Mouse (Mus musculus) liver, postnatal 0 days (tissue): ENCODE data around the gene Tex19.1. TPM values are rescaled to one million over a fixed set of nuclear protein-coding genes. Genes with fewer than 3 reads are reported as not detected.
"Not testable (repeated sequence)": the region's sequence is repeated elsewhere in the genome, so short reads cannot be mapped to it uniquely, and the experiment has no call there.

Source experiments
- ATAC-seq: fragments of 200-750 bp; cut with Nextera tagmentation; 2 replicates; pipeline ENCODE4 v1.8.0; 2017; ENCODE audit warnings: mild to moderate bottlenecking, moderate library complexity
- DNase-seq: peaks from one replicate; pipeline ENCODE4 v3.0.0-alpha.2; 2016
- H3K27ac ChIP-seq: fragments of 300-500 bp; sonication (generic); 2 replicates; pipeline ENCODE4 v1.5.1; 2014; ENCODE audit warnings: antibody characterized with exemption, moderate library complexity, mild to moderate bottlenecking, low read depth
- H3K27me3 ChIP-seq: fragments of 300-500 bp; sonication (generic); 2 replicates; pipeline ENCODE4 v1.6.1; 2014; ENCODE audit warnings: low read length, control low read depth, mixed read lengths; ENCODE audit not compliant: insufficient read depth
- H3K36me3 ChIP-seq: fragments of 300-500 bp; sonication (generic); replicated peaks from 2 replicates; pipeline ENCODE4 v1.6.1; 2014; ENCODE audit warnings: mild to moderate bottlenecking, control low read depth, low read length, moderate library complexity, mixed read lengths; ENCODE audit not compliant: insufficient read depth
- H3K4me1 ChIP-seq: fragments of 300-500 bp; sonication (generic); 2 replicates; pipeline ENCODE4 v1.6.1; 2014; ENCODE audit warnings: antibody characterized with exemption, mild to moderate bottlenecking, control low read depth; ENCODE audit not compliant: insufficient read depth
- H3K4me2 ChIP-seq: fragments of 300-500 bp; sonication (generic); 2 replicates; pipeline ENCODE4 v1.6.1; 2014; ENCODE audit warnings: low read depth, mild to moderate bottlenecking, low read length, moderate library complexity, mixed read lengths
- H3K4me3 ChIP-seq: fragments of 300-500 bp; sonication (generic); 2 replicates; pipeline ENCODE4 v1.5.1; 2014; ENCODE audit warnings: low read depth, low read length
- H3K9ac ChIP-seq: fragments of 300-500 bp; sonication (generic); replicated peaks from 2 replicates; pipeline ENCODE4 v1.6.1; 2014; ENCODE audit warnings: mild to moderate bottlenecking, moderate library complexity
- H3K9me3 ChIP-seq: fragments of 300-500 bp; sonication (generic); 2 replicates; pipeline ENCODE4 v1.6.1; 2016; ENCODE audit warnings: mild to moderate bottlenecking, control low read depth, low read length, mixed read lengths
- CTCF ChIP-seq: sonication (generic); IDR thresholded peaks from 2 replicates; pipeline ENCODE4 v1.5.1; 2016; ENCODE audit warnings: antibody characterized with exemption, low read depth
- EP300 ChIP-seq: IDR thresholded peaks from 2 replicates; pipeline ENCODE4 v1.6.1; 2016; ENCODE audit warnings: antibody characterized with exemption, low read depth, mild to moderate bottlenecking
- WGBS: fragments of 180-500 bp; shearing (Covaris S2); extraction: QIAGEN DNeasy Blood & Tissue Kit; methylation state at CpG from one replicate; pipeline ENCODE4 v1.1.7; 2014; ENCODE audit not compliant: insufficient replicate concordance; 5-methylcytosine and 5-hydroxymethylcytosine counted together
- polyA plus RNA-seq: library from polyadenylated mRNA; unstranded; fragments of >200 nt; fragmentation: Nextera tagmentation; extraction: Ambion mirVana; gene quantifications from 2 replicates; pipeline ENCODE4 v1.2.1, GENCODE M21; 2015

Tex19.1 gene
- polyA plus RNA-seq: not detected in 2 replicates

DNA sequence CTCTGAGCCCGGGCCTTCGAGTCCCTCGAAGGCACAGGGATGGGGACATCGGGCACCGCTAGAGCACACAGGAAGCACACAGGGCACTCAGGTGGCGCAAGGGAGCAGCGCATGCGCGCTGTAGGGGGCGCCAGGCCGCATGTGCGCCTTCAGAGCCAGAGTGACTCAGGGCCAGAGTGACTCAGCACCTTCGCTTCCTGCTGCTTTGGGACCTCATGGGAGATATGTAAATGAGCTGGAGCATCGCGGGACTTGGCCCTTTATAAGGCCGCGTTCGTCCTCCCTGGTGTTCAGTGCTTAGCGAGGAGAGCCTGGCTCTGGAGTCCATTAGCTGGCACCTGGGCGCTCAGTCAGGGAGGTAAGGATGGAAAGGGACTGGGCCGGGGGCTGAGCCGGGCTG is at the start of gene Tex19.1:
Gene Tex19.1 (plus strand): TSS at position 279 of the 400 bp plus-strand sequence.
- ATAC-seq (peak; percentile 31), DNase-seq (peak; percentile 28)
- no peaks in the 10 kb centered on the region for H3K27me3 ChIP-seq
- H3K27ac ChIP-seq: no peak within 1 kb of the TSS
- H3K4me2 ChIP-seq: no peak within 1 kb of the TSS
- no peak within 1 kb of the TSS for H3K4me3 ChIP-seq
- TF ChIP-seq EP300 (no peak), CTCF (0 out of 2 replicates have a peak, but pooled peaks have one; percentile 10)
- 84% methylated on average over 22 of the region's 22 CpGs for WGBS
- no peak within 1 kb of the TSS for H3K9ac ChIP-seq
- no peaks in the 10 kb centered on the region for H3K9me3 ChIP-seq
- H3K36me3 ChIP-seq: no peaks in the 10 kb centered on the region
- H3K4me1 ChIP-seq: peaks cover 5% of the 10 kb centered on the region

DNA sequence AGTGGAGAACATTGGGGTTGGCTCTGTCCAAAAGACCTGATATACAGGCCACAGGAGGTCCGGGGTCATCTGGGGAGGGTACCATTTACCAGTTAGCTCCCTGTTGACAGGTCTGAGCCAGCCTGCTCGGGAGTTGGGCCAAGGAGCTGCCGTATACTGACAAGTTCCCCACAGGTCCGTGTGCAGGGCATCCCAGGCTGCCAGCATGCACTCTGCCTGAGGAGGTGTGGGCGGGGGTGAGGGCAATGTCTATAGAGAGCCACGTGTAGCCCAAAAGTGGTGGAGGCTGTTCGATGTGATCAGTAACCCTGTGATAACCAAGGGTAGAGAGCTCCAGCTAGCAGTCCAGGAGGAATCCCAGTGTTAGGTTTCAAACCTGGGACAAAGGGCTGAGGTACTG is 46.2 kb upstream of the Tex19.1 start:
- Histone ChIP-seq H3K27ac (no peak overlapping the region), H3K4me3 (no peak overlapping the region), H3K27me3 (no peaks in the 10 kb centered on the region), H3K4me2 (no peak overlapping the region), H3K36me3 (no peaks in the 10 kb centered on the region), H3K4me1 (peaks cover 14% of the 10 kb centered on the region; the same call in 1 of the 2 replicates), H3K9ac (no peak overlapping the region), H3K9me3 (no peaks in the 10 kb centered on the region)
- ATAC-seq: peak; percentile 64
- TF ChIP-seq CTCF: no peak
- TF ChIP-seq EP300: no peak
- WGBS: 51% methylated on average over 7 of the region's 7 CpGs
- no peak for DNase-seq

DNA sequence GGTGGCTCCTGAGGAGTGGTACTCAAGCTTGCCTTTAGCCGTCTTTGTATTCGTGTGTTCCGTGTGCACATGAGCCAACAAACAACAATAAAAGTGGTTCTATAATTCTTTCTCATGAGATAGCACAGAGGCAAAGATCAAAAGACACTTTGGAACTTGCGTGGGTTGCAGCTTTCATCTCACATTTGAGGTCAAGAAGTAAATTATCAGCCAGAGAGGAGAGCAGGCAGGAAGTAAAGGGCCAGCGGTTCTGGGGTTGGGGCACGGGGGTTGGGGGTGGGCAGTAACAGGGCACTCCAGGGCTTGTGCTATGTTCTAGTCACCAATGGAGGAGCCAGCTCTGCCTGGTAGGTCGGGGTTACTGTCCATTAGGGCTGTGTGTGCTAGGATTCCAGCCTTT is 45.3 kb upstream of the Tex19.1 start:
- ATAC-seq (peak; percentile 50), DNase-seq (no peak)
- H3K27me3 ChIP-seq: no peaks in the 10 kb centered on the region
- peaks cover 14% of the 10 kb centered on the region; the same call in 1 of the 2 replicates for H3K4me1 ChIP-seq
- H3K27ac ChIP-seq: no peak overlapping the region
- H3K9ac ChIP-seq: no peak overlapping the region
- H3K4me2 ChIP-seq: no peak overlapping the region
- H3K9me3 ChIP-seq: no peaks in the 10 kb centered on the region
- 29% methylated on average over 7 of the region's 7 CpGs for WGBS
- H3K36me3 ChIP-seq: no peaks in the 10 kb centered on the region
- H3K4me3 ChIP-seq: no peak overlapping the region
- no peak for TF ChIP-seq CTCF
- TF ChIP-seq EP300: no peak

GRCm38 (mm10) chr11:121101124-121101805 is 44.7 kb upstream of the Tex19.1 start:
- H3K27ac ChIP-seq: no peak overlapping the region
- H3K27me3 ChIP-seq: no peaks in the 10 kb centered on the region
- no peak for TF ChIP-seq EP300
- TF ChIP-seq CTCF: no peak
- H3K36me3 ChIP-seq: no peaks in the 10 kb centered on the region
- no peak overlapping the region for H3K4me3 ChIP-seq
- 0 out of 2 replicates have a peak, but pooled peaks have one; percentile 2 for ATAC-seq
- no peak for DNase-seq
- H3K9ac ChIP-seq: no peak overlapping the region
- H3K4me2 ChIP-seq: no peak overlapping the region
- no peaks in the 10 kb centered on the region for H3K9me3 ChIP-seq
- H3K4me1 ChIP-seq: peaks cover 14% of the 10 kb centered on the region; the same call in 1 of the 2 replicates
- WGBS: 64% methylated on average over 4 of the region's 4 CpGs

- not testable (repeated sequence) for ATAC-seq, H3K27ac ChIP-seq, H3K4me2 ChIP-seq, H3K9ac ChIP-seq, H3K4me1 ChIP-seq, H3K9me3 ChIP-seq, H3K27me3 ChIP-seq, H3K36me3 ChIP-seq, H3K4me3 ChIP-seq, DNase-seq
- 60% methylated on average over 1 of the region's 1 CpGs for WGBS
Observed at GRCm38 (mm10) chr11:121107242-121107641, 38.7 kb upstream of the Tex19.1 start.

GRCm38 (mm10) chr11:121108061-121108460 is 37.9 kb upstream of the Tex19.1 start:
- Histone ChIP-seq H3K9ac (no peak overlapping the region), H3K27ac (no peak overlapping the region), H3K36me3 (no peaks in the 10 kb centered on the region), H3K9me3 (no peaks in the 10 kb centered on the region), H3K4me1 (no peaks in the 10 kb centered on the region), H3K4me3 (no peak overlapping the region), H3K27me3 (no peaks in the 10 kb centered on the region), H3K4me2 (no peak overlapping the region)
- DNase-seq (no peak), ATAC-seq (no peak)
- TF ChIP-seq EP300 (no peak; the same call in 1 of the 2 replicates), CTCF (no peak)
- WGBS: 59% methylated on average over 9 of the region's 9 CpGs
